Mouse (Mus musculus) bone marrow macrophage, adult 2 months (primary cell): ENCODE measurements around the gene RPS10-NUDT3.

Source experiments
- CTCF ChIP-seq: IDR thresholded peaks from 2 replicates; pipeline ENCODE4 v1.5.1; 2012; ENCODE audit warnings: low read depth, mild to moderate bottlenecking, low read length, moderate library complexity
- POLR2A ChIP-seq: IDR thresholded peaks from 2 replicates; pipeline ENCODE4 v1.6.1; 2012; ENCODE audit warnings: mild to moderate bottlenecking, low read depth, low read length, borderline replicate concordance

GRCm38 (mm10) chr17:27580392-27581068, 54.5 kb downstream of the RPS10-NUDT3 start:
- TF ChIP-seq CTCF (no peak), POLR2A (no peak)
